Mouse (Mus musculus): Measurements from ENCODE around the gene Ovol2. TPM values are rescaled to one million over a fixed set of nuclear protein-coding genes. Genes with fewer than 3 reads are reported as not detected.

Gene Ovol2
- polyA plus RNA-seq (2015; fragmentation: Nextera tagmentation; extraction: Ambion mirVana), result 1.6 and 2.3 TPM in 2 replicates

- Histone ChIP-seq H3K4me3 (peak within 1 kb of the TSS; percentile 56), H3K27ac (no peak within 1 kb of the TSS), H3K4me1 (peaks cover 39% of the 10 kb centered on the region), H3K36me3 (no peaks in the 10 kb centered on the region), H3K9me3 (no peaks in the 10 kb centered on the region), H3K27me3 (peaks cover 71% of the 10 kb centered on the region), H3K9ac (peak within 1 kb of the TSS; percentile 39), H3K4me2 (peak within 1 kb of the TSS; percentile 99)
- WGBS, result 1% methylated on average over 62 of the region's 62 CpGs
- ATAC-seq (ENCODE audit: insufficient number of reproducible peaks, low FRiP score, low TSS enrichment, low read depth), result no peak
Observed at GRCm38 (mm10) chr2:144331401-144332302, at the start of gene Ovol2. Gene Ovol2, minus strand, starts transcription at chr2:144332146.

DNA sequence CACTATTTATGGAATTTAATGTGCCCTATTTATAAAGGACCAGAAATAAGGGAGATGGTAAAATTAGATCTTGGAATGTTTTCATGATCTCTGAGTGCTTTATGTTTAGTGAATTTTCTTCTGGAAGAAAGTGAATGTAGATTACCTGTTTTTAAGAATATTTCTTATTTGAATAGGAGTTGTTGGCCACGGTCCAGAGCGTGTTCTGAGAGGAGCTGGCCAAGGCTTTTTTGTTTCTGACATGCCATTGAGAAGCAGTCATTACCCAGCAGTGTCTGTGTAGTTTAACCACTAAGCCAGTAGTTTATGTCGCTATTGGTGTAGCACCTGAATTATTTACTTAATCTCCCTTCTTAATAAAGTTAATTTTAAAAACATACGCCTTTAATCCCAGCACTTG lies 49.8 kb upstream of the Ovol2 start:
- WGBS, result 90% methylated on average over 4 of the region's 4 CpGs
- Histone ChIP-seq H3K36me3 (peaks cover 85% of the 10 kb centered on the region), H3K27me3 (no peaks in the 10 kb centered on the region), H3K9me3 (no peaks in the 10 kb centered on the region), H3K9ac (no peak overlapping the region), H3K4me2 (no peak overlapping the region), H3K4me3 (no peak overlapping the region), H3K4me1 (no peaks in the 10 kb centered on the region), H3K27ac (no peak overlapping the region)
- no peak for ATAC-seq (ENCODE audit: insufficient number of reproducible peaks, low FRiP score, low TSS enrichment, low read depth)

GRCm38 (mm10) chr2:144381293-144381692 lies 49.3 kb upstream of the Ovol2 start:
- 82% methylated on average over 3 of the region's 3 CpGs for WGBS
- H3K4me1 ChIP-seq, result no peaks in the 10 kb centered on the region
- peaks cover 88% of the 10 kb centered on the region for H3K36me3 ChIP-seq
- no peaks in the 10 kb centered on the region for H3K9me3 ChIP-seq
- ATAC-seq (ENCODE audit: insufficient number of reproducible peaks, low FRiP score, low TSS enrichment, low read depth), result no peak
- no peak overlapping the region for H3K4me2 ChIP-seq
- H3K4me3 ChIP-seq, result no peak overlapping the region
- no peak overlapping the region for H3K9ac ChIP-seq
- H3K27ac ChIP-seq, result no peak overlapping the region
- H3K27me3 ChIP-seq, result no peaks in the 10 kb centered on the region

GRCm38 (mm10) chr2:144375063-144375703 lies 43.2 kb upstream of the Ovol2 start:
- no peak overlapping the region for H3K4me2 ChIP-seq
- H3K27me3 ChIP-seq, result no peaks in the 10 kb centered on the region
- peak overlapping the region; percentile 22; the same call in 1 of the 2 replicates for H3K27ac ChIP-seq
- no peaks in the 10 kb centered on the region for H3K9me3 ChIP-seq
- 78% methylated on average over 10 of the region's 10 CpGs for WGBS
- peaks cover 65% of the 10 kb centered on the region for H3K36me3 ChIP-seq
- no peak overlapping the region for H3K9ac ChIP-seq
- H3K4me3 ChIP-seq, result no peak overlapping the region
- peaks cover 4% of the 10 kb centered on the region for H3K4me1 ChIP-seq
- no peak for ATAC-seq (ENCODE audit: insufficient number of reproducible peaks, low FRiP score, low TSS enrichment, low read depth)

DNA sequence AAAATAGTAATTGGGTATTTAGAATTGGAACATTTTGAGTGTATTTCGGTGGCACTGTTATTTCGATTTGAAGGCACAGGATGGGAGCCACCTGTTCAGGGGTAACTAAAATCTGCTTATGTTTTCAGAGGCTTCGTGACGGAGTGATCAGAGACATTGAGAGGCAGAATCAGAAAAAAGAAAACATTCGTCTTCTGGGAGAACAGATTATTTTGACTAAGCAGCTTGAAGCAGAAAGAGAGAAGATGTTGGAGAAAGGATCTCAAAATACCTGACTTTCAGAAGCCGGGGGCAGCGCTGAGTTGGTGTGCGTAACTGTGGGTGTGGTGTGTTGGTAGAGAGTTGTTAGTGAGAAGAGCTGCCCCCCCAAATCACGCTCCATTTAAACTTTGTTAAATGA lies 41.1 kb upstream of the Ovol2 start:
- no peak overlapping the region for H3K4me3 ChIP-seq
- no peak overlapping the region for H3K4me2 ChIP-seq
- H3K4me1 ChIP-seq, result peaks cover 15% of the 10 kb centered on the region
- no peak for ATAC-seq (ENCODE audit: insufficient number of reproducible peaks, low FRiP score, low TSS enrichment, low read depth)
- H3K9me3 ChIP-seq, result no peaks in the 10 kb centered on the region
- 89% methylated on average over 9 of the region's 9 CpGs for WGBS
- H3K27me3 ChIP-seq, result no peaks in the 10 kb centered on the region
- no peak overlapping the region for H3K9ac ChIP-seq
- H3K36me3 ChIP-seq, result peaks cover 45% of the 10 kb centered on the region
- no peak overlapping the region for H3K27ac ChIP-seq

- H3K4me1 ChIP-seq, result peaks cover 15% of the 10 kb centered on the region
- peaks cover 34% of the 10 kb centered on the region for H3K36me3 ChIP-seq
- ATAC-seq (ENCODE audit: insufficient number of reproducible peaks, low FRiP score, low TSS enrichment, low read depth), result no peak
- H3K4me2 ChIP-seq, result no peak overlapping the region
- H3K27ac ChIP-seq, result no peak overlapping the region
- H3K27me3 ChIP-seq, result no peaks in the 10 kb centered on the region
- no peak overlapping the region for H3K9ac ChIP-seq
- H3K4me3 ChIP-seq, result no peak overlapping the region
- no peaks in the 10 kb centered on the region for H3K9me3 ChIP-seq
- 89% methylated on average over 4 of the region's 4 CpGs for WGBS
Observed at GRCm38 (mm10) chr2:144371566-144371965, 39.6 kb upstream of the Ovol2 start.

DNA sequence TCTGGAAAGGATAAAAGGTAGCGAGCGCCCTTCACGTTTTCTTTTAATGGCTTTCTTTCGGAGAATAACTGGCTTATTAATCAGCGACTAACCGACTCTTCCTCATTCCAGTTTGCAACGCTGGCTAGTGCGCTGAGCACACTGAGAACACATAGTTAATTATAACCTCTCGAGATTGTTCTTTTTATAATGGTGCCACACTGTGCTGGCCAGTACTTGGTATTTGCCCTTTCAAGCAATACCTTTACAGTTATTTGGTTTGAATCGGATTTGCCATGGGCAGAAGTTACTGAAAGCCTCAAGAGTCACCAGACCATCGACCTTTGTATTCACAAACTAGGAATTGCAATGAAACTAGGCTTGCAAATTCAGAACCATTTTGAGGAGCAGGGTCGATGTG lies 37.6 kb upstream of the Ovol2 start:
- H3K4me2 ChIP-seq, result peak overlapping the region; percentile 52
- peak overlapping the region; percentile 70 for H3K4me3 ChIP-seq
- H3K9me3 ChIP-seq, result no peaks in the 10 kb centered on the region
- peak overlapping the region; percentile 93 for H3K27ac ChIP-seq
- no peak for ATAC-seq (ENCODE audit: insufficient number of reproducible peaks, low FRiP score, low TSS enrichment, low read depth)
- peak overlapping the region; percentile 61 for H3K9ac ChIP-seq
- H3K27me3 ChIP-seq, result no peaks in the 10 kb centered on the region
- peaks cover 14% of the 10 kb centered on the region for H3K36me3 ChIP-seq
- H3K4me1 ChIP-seq, result peaks cover 11% of the 10 kb centered on the region; the same call in 1 of the 2 replicates
- WGBS, result 1% methylated on average over 12 of the region's 12 CpGs

GRCm38 (mm10) chr2:144369020-144369421 lies 37.1 kb upstream of the Ovol2 start:
- WGBS, result 0% methylated on average over 42 of the region's 43 CpGs
- peak overlapping the region; percentile 61 for H3K9ac ChIP-seq

GRCm38 (mm10) chr2:144368400-144369019 lies 36.6 kb upstream of the Ovol2 start, which contains the start of the genes Kat14 and Pet117:
Gene Kat14, plus strand, starts transcription at chr2:144368983.
Gene Pet117, plus strand, starts transcription at chr2:144368996.
- Histone ChIP-seq H3K4me2 (peak within 1 kb of the TSS; percentile 52), H3K27me3 (no peaks in the 10 kb centered on the region), H3K9ac (peak within 1 kb of the TSS; percentile 61), H3K27ac (peak within 1 kb of the TSS; percentile 93), H3K4me1 (peaks cover 11% of the 10 kb centered on the region; the same call in 1 of the 2 replicates), H3K9me3 (no peaks in the 10 kb centered on the region), H3K4me3 (peak within 1 kb of the TSS; percentile 70), H3K36me3 (peaks cover 4% of the 10 kb centered on the region)
- ATAC-seq (ENCODE audit: insufficient number of reproducible peaks, low FRiP score, low TSS enrichment, low read depth), result peak; percentile 93
- 4% methylated on average over 38 of the region's 38 CpGs for WGBS

More at GRCm38 (mm10) chr2:144369020-144369421, 37.1 kb upstream of the Ovol2 start:
- peak; percentile 81 for ATAC-seq (ENCODE audit: insufficient number of reproducible peaks, low FRiP score, low TSS enrichment, low read depth)
- Histone ChIP-seq H3K4me3 (peak overlapping the region; percentile 70), H3K36me3 (peaks cover 9% of the 10 kb centered on the region), H3K4me2 (peak overlapping the region; percentile 52), H3K27me3 (no peaks in the 10 kb centered on the region), H3K27ac (peak overlapping the region; percentile 93), H3K4me1 (peaks cover 11% of the 10 kb centered on the region; the same call in 1 of the 2 replicates), H3K9me3 (no peaks in the 10 kb centered on the region)

- Histone ChIP-seq H3K4me2 (no peak overlapping the region), H3K9ac (no peak overlapping the region), H3K9me3 (no peaks in the 10 kb centered on the region), H3K4me1 (no peaks in the 10 kb centered on the region), H3K4me3 (no peak overlapping the region), H3K27ac (no peak overlapping the region), H3K36me3 (no peaks in the 10 kb centered on the region), H3K27me3 (no peaks in the 10 kb centered on the region)
- WGBS, result 78% methylated on average over 11 of the region's 11 CpGs
- no peak for ATAC-seq (ENCODE audit: insufficient number of reproducible peaks, low FRiP score, low TSS enrichment, low read depth)
Observed at GRCm38 (mm10) chr2:144352843-144353242, 20.9 kb upstream of the Ovol2 start.

DNA sequence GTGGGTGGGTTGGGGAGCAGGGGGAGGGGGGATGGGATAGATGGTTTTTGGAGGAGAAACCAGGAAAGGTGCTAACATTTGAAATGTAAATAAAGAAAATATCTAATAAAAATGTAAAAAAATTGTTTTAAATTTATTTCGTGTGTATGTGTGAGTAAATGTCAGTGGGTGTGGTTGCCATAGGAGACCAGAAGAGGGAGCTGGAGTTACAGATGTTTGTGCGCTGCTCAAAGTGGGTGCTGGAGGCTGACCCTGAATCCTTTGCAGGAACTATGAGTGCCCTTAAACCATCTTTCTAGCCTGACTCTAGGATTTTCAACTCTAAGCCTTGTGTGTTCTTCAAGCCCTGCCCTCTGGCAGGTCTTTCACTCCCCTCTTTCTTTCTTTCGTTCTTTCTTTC lies 16.6 kb upstream of the Ovol2 start:
- Histone ChIP-seq H3K27me3 (no peaks in the 10 kb centered on the region), H3K4me2 (no peak overlapping the region), H3K4me3 (no peak overlapping the region), H3K9ac (no peak overlapping the region), H3K9me3 (no peaks in the 10 kb centered on the region), H3K27ac (no peak overlapping the region), H3K4me1 (no peaks in the 10 kb centered on the region), H3K36me3 (no peaks in the 10 kb centered on the region)
- no peak for ATAC-seq (ENCODE audit: insufficient number of reproducible peaks, low FRiP score, low TSS enrichment, low read depth)
- WGBS, result 68% methylated on average over 3 of the region's 3 CpGs

Measured in limb, embryonic 15.5 days (tissue).